Mouse (Mus musculus) forebrain, embryonic 11.5 days (tissue): ENCODE measurements around the gene Sardh. TPM values are rescaled to one million over a fixed set of nuclear protein-coding genes. Genes with fewer than 3 reads are reported as not detected.

ENCODE experiments used
- ATAC-seq: fragments of 200-750 bp; cut with Nextera tagmentation; replicated peaks from 2 replicates; pipeline ENCODE4 v1.8.0; 2017; ENCODE audit warnings: moderate TSS enrichment; ENCODE audit not compliant: low FRiP score
- DNase-seq: peaks from one replicate; pipeline ENCODE4 v3.0.0-alpha.2; 2017; ENCODE audit warnings: low spot score
- H3K27ac ChIP-seq: fragments of 300-500 bp; sonication (generic); 2 replicates; pipeline ENCODE4 v1.5.1; 2014; ENCODE audit warnings: low read depth, low read length
- H3K27me3 ChIP-seq: fragments of 300-500 bp; sonication (generic); 2 replicates; pipeline ENCODE4 v1.6.1; 2014; ENCODE audit warnings: mild to moderate bottlenecking, low read length, mixed read lengths; ENCODE audit not compliant: control insufficient read depth, insufficient read depth
- H3K36me3 ChIP-seq: fragments of 300-500 bp; sonication (generic); 2 replicates; pipeline ENCODE4 v1.6.1; 2014; ENCODE audit warnings: mild to moderate bottlenecking, low read length, moderate library complexity, mixed read lengths; ENCODE audit not compliant: control insufficient read depth, insufficient read depth
- H3K4me1 ChIP-seq: fragments of 300-500 bp; sonication (generic); replicated peaks from 2 replicates; pipeline ENCODE4 v1.6.1; 2014; ENCODE audit warnings: low read length, mixed read lengths; ENCODE audit not compliant: control insufficient read depth, insufficient read depth
- H3K4me2 ChIP-seq: fragments of 300-500 bp; sonication (generic); 2 replicates; pipeline ENCODE4 v1.6.1; 2014; ENCODE audit warnings: low read depth, mild to moderate bottlenecking, low read length, moderate library complexity, mixed read lengths; ENCODE audit not compliant: severe bottlenecking
- H3K4me3 ChIP-seq: fragments of 300-500 bp; sonication (generic); 2 replicates; pipeline ENCODE4 v1.5.1; 2014; ENCODE audit warnings: low read depth, low read length
- H3K9ac ChIP-seq: fragments of 300-500 bp; sonication (generic); 2 replicates; pipeline ENCODE4 v1.6.1; 2014; ENCODE audit warnings: low read length
- H3K9me3 ChIP-seq: fragments of 300-500 bp; sonication (generic); 2 replicates; pipeline ENCODE4 v1.6.1; 2016; ENCODE audit warnings: low read length, mixed read lengths; ENCODE audit not compliant: control insufficient read depth
- WGBS: fragments of 180-500 bp; shearing (Covaris S2); extraction: QIAGEN DNeasy Blood & Tissue Kit; methylation state at CpG from one replicate; pipeline ENCODE4 v1.1.7; 2014; 5-methylcytosine and 5-hydroxymethylcytosine counted together
- polyA plus RNA-seq: library from polyadenylated mRNA; unstranded; fragments of >200 nt; fragmentation: Nextera tagmentation; extraction: Ambion mirVana; gene quantifications from 2 replicates; pipeline ENCODE4 v1.2.1, GENCODE M21; 2014

Sardh gene
- polyA plus RNA-seq, 1 experiment from 2014 or later: 6.0 TPM

GRCm38 (mm10) chr2:27205666-27206065 lies 42.5 kb downstream of the Sardh start:
- H3K4me2 ChIP-seq: no peak overlapping the region
- H3K36me3 ChIP-seq: no peaks in the 10 kb centered on the region
- DNase-seq: no peak
- no peak overlapping the region for H3K9ac ChIP-seq
- H3K4me3 ChIP-seq: no peak overlapping the region
- H3K4me1 ChIP-seq: no peaks in the 10 kb centered on the region
- H3K9me3 ChIP-seq: no peaks in the 10 kb centered on the region
- no peak for ATAC-seq
- WGBS: 87% methylated on average over 10 of the region's 10 CpGs
- no peaks in the 10 kb centered on the region for H3K27me3 ChIP-seq
- H3K27ac ChIP-seq: no peak overlapping the region

DNA sequence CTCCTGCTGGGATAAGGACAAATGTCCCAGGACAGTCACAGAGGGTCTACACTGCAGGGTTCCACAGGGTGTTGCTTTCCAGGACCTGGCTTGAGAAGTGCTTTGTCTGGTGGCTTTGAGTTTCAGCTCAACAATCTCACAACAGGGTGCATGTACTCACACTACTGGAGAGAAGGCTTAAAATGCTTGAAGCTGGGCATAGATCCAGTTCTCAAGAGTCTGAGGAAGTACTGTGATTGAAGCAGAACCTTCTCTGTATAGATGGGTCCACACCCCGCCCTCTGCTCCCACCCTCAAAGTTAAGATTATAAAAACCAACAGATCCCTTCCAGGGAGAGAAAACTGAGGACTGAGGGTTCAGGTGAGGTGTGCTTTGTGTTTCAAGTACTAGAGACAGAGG lies 47.6 kb downstream of the Sardh start:
- no peaks in the 10 kb centered on the region for H3K36me3 ChIP-seq
- no peaks in the 10 kb centered on the region for H3K27me3 ChIP-seq
- no peaks in the 10 kb centered on the region for H3K9me3 ChIP-seq
- H3K4me1 ChIP-seq: no peaks in the 10 kb centered on the region
- WGBS: 82% methylated on average over 1 of the region's 1 CpGs
- DNase-seq: no peak
- no peak for ATAC-seq
- H3K9ac ChIP-seq: no peak overlapping the region
- H3K4me3 ChIP-seq: no peak overlapping the region
- no peak overlapping the region for H3K27ac ChIP-seq
- H3K4me2 ChIP-seq: no peak overlapping the region

- WGBS: 65% methylated on average over 5 of the region's 5 CpGs
- Histone ChIP-seq H3K4me3 (no peak overlapping the region), H3K4me1 (no peaks in the 10 kb centered on the region), H3K4me2 (no peak overlapping the region), H3K9ac (no peak overlapping the region), H3K27me3 (no peaks in the 10 kb centered on the region), H3K27ac (no peak overlapping the region), H3K36me3 (no peaks in the 10 kb centered on the region), H3K9me3 (no peaks in the 10 kb centered on the region)
- no peak for DNase-seq
- ATAC-seq: no peak
Measured at GRCm38 (mm10) chr2:27198551-27199246, 49.4 kb downstream of the Sardh start.

DNA sequence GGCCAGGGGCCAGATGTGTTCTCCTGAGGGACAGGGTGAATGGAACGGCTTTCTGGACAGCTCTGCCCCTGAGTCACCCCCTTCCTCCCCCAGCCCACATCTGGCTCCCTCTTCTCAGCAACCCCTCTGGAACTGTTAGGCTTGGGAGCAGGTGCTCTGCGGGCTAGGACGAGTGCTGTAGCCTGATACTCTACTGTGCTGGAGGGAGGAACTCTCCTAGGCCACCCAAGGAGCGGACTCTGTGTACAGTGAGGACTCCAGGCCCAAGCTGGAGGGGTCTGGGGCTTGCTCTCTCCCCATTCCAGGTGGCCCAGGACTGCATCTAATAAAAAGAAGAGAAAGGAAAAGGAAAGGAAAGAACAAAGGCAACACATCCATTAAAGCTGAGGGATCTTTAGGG lies 58.1 kb downstream of the Sardh start:
- DNase-seq: no peak

GRCm38 (mm10) chr2:27187531-27187930 lies 60.6 kb downstream of the Sardh start:
- 90% methylated on average over 6 of the region's 6 CpGs for WGBS

More for the DNA sequence above, 58.1 kb downstream of the Sardh start:
- Histone ChIP-seq H3K4me3 (no peak overlapping the region), H3K27me3 (no peaks in the 10 kb centered on the region), H3K4me1 (no peaks in the 10 kb centered on the region), H3K27ac (no peak overlapping the region), H3K4me2 (no peak overlapping the region), H3K9me3 (no peaks in the 10 kb centered on the region), H3K36me3 (no peaks in the 10 kb centered on the region), H3K9ac (no peak overlapping the region)
- ATAC-seq: no peak
- 76% methylated on average over 4 of the region's 4 CpGs for WGBS

DNA sequence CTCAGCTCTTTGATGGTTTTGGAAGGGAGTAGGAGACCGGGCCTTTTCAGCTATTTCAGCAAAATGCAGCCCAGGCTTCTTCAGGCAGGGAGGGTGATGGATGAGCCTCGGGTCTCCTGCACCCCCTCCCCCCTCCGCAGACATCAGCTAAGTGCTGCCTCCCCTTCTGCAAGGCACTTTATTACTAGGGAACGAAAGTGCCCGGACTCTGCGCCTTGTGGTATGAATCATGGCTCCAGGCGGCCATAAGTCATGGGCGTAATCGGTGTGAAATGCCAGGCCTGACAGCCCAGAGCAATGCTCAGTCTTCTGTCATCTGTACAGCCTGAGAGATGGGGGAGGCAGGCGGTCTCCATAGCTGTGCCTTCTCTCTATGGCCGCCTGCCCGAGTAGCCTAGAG lies 64.4 kb downstream of the Sardh start:
- no peak overlapping the region for H3K4me2 ChIP-seq
- 89% methylated on average over 12 of the region's 12 CpGs for WGBS
- no peaks in the 10 kb centered on the region for H3K4me1 ChIP-seq
- H3K9ac ChIP-seq: no peak overlapping the region
- H3K36me3 ChIP-seq: no peaks in the 10 kb centered on the region
- ATAC-seq (no peak), DNase-seq (no peak)
- no peak overlapping the region for H3K4me3 ChIP-seq
- H3K27me3 ChIP-seq: no peaks in the 10 kb centered on the region
- H3K9me3 ChIP-seq: no peaks in the 10 kb centered on the region
- no peak overlapping the region for H3K27ac ChIP-seq

More at GRCm38 (mm10) chr2:27187531-27187930, 60.6 kb downstream of the Sardh start:
- no peak for ATAC-seq
- Histone ChIP-seq H3K4me3 (no peak overlapping the region), H3K36me3 (no peaks in the 10 kb centered on the region), H3K4me1 (no peaks in the 10 kb centered on the region), H3K9ac (no peak overlapping the region), H3K27ac (no peak overlapping the region), H3K9me3 (no peaks in the 10 kb centered on the region), H3K27me3 (no peaks in the 10 kb centered on the region), H3K4me2 (no peak overlapping the region)
- no peak for DNase-seq

- H3K9ac ChIP-seq: no peak overlapping the region
- ATAC-seq (no peak), DNase-seq (no peak)
- no peak overlapping the region for H3K4me3 ChIP-seq
- no peak overlapping the region for H3K27ac ChIP-seq
- no peaks in the 10 kb centered on the region for H3K9me3 ChIP-seq
- no peaks in the 10 kb centered on the region for H3K36me3 ChIP-seq
- H3K4me1 ChIP-seq: 0 out of 2 replicates have a peak, but pooled peaks cover under 1% of the 10 kb centered on the region
- WGBS: 76% methylated on average over 4 of the region's 4 CpGs
- H3K27me3 ChIP-seq: no peaks in the 10 kb centered on the region
- no peak overlapping the region for H3K4me2 ChIP-seq
Measured at GRCm38 (mm10) chr2:27181907-27182306, 66.2 kb downstream of the Sardh start.

DNA sequence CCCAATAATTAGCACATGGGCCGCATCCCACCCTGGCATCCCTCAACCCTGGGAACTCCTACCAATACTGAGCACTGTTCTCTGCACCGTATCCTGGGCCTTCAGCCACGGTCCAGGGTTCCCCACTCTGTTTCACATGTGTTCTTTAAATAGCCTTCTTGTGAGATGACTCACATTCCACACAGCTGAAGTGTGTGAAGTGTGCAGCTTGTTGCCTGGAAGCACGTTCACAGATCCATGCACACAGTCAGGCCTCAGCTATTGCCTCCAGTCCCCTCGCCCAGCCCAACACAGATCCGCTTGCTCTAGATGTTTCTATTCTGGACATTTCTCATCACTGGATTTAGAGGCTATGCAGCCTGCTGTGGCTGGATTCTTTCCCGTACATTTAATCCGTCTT lies 69.0 kb downstream of the Sardh start:
- 81% methylated on average over 8 of the region's 8 CpGs for WGBS
- H3K4me2 ChIP-seq: no peak overlapping the region
- DNase-seq (no peak), ATAC-seq (no peak)
- H3K9ac ChIP-seq: no peak overlapping the region
- H3K9me3 ChIP-seq: no peaks in the 10 kb centered on the region
- no peaks in the 10 kb centered on the region for H3K27me3 ChIP-seq
- H3K4me3 ChIP-seq: no peak overlapping the region
- H3K36me3 ChIP-seq: no peaks in the 10 kb centered on the region
- 0 out of 2 replicates have a peak, but pooled peaks cover 2% of the 10 kb centered on the region for H3K4me1 ChIP-seq
- no peak overlapping the region for H3K27ac ChIP-seq

- Histone ChIP-seq H3K4me3 (no peak overlapping the region), H3K4me2 (no peak overlapping the region), H3K36me3 (no peaks in the 10 kb centered on the region), H3K4me1 (0 out of 2 replicates have a peak, but pooled peaks cover 2% of the 10 kb centered on the region), H3K9me3 (no peaks in the 10 kb centered on the region), H3K9ac (no peak overlapping the region), H3K27ac (no peak overlapping the region), H3K27me3 (no peaks in the 10 kb centered on the region)
- 87% methylated on average over 10 of the region's 10 CpGs for WGBS
- DNase-seq (no peak), ATAC-seq (no peak)
Measured at GRCm38 (mm10) chr2:27175696-27176267, 72.4 kb downstream of the Sardh start.
